Mouse (Mus musculus): ENCODE data around the gene Paqr8. TPM values are rescaled to one million over a fixed set of nuclear protein-coding genes. Genes with fewer than 3 reads are reported as not detected.

Gene Paqr8
- polyA plus RNA-seq, 1 experiment from 2014 or later = 6.7 TPM

- Histone ChIP-seq H3K27me3 (no peaks in the 10 kb centered on the region), H3K27ac (no peak overlapping the region), H3K4me3 (replicated peaks) (no peak overlapping the region), H3K4me2 (no peak overlapping the region), H3K9me3 (no peaks in the 10 kb centered on the region), H3K4me1 (replicated peaks) (no peaks in the 10 kb centered on the region), H3K9ac (replicated peaks) (no peak overlapping the region), H3K36me3 (no peaks in the 10 kb centered on the region)
- no peak for ATAC-seq (ENCODE audit: insufficient number of reproducible peaks, insufficient read depth, low FRiP score, low TSS enrichment, low read depth)
- 65% methylated on average over 9 of the region's 9 CpGs for WGBS
Measured at GRCm38 (mm10) chr1:20974341-20975135, 84.1 kb downstream of the Paqr8 start.

- H3K9ac ChIP-seq (replicated peaks) = no peak overlapping the region
- H3K27ac ChIP-seq = no peak overlapping the region
- no peaks in the 10 kb centered on the region for H3K9me3 ChIP-seq
- no peaks in the 10 kb centered on the region for H3K27me3 ChIP-seq
- no peak overlapping the region for H3K4me2 ChIP-seq
- 75% methylated on average over 1 of the region's 1 CpGs for WGBS
- no peaks in the 10 kb centered on the region for H3K36me3 ChIP-seq
- H3K4me3 ChIP-seq (replicated peaks) = no peak overlapping the region
- no peak for ATAC-seq (ENCODE audit: insufficient number of reproducible peaks, insufficient read depth, low FRiP score, low TSS enrichment, low read depth)
- H3K4me1 ChIP-seq (replicated peaks) = no peaks in the 10 kb centered on the region
Measured at GRCm38 (mm10) chr1:20980553-20980952, 90.1 kb downstream of the Paqr8 start.

- Histone ChIP-seq H3K36me3 (no peaks in the 10 kb centered on the region), H3K27me3 (no peaks in the 10 kb centered on the region), H3K9me3 (no peaks in the 10 kb centered on the region), H3K9ac (replicated peaks) (no peak overlapping the region), H3K4me2 (no peak overlapping the region), H3K4me1 (replicated peaks) (no peaks in the 10 kb centered on the region), H3K4me3 (replicated peaks) (no peak overlapping the region), H3K27ac (no peak overlapping the region)
- ATAC-seq (ENCODE audit: insufficient number of reproducible peaks, insufficient read depth, low FRiP score, low TSS enrichment, low read depth) = no peak
- 91% methylated on average over 6 of the region's 6 CpGs for WGBS
Measured at GRCm38 (mm10) chr1:20981764-20982163, 91.4 kb downstream of the Paqr8 start.

GRCm38 (mm10) chr1:20984103-20984502 lies 93.7 kb downstream of the Paqr8 start:
- Histone ChIP-seq H3K4me3 (replicated peaks) (no peak overlapping the region), H3K27me3 (no peaks in the 10 kb centered on the region), H3K9me3 (no peaks in the 10 kb centered on the region), H3K4me2 (no peak overlapping the region), H3K9ac (replicated peaks) (no peak overlapping the region), H3K36me3 (no peaks in the 10 kb centered on the region), H3K4me1 (replicated peaks) (no peaks in the 10 kb centered on the region), H3K27ac (no peak overlapping the region)
- no peak for ATAC-seq (ENCODE audit: insufficient number of reproducible peaks, insufficient read depth, low FRiP score, low TSS enrichment, low read depth)
- 68% methylated on average over 2 of the region's 2 CpGs for WGBS

GRCm38 (mm10) chr1:20984582-20984981 lies 94.2 kb downstream of the Paqr8 start:
- Histone ChIP-seq H3K9ac (replicated peaks) (no peak overlapping the region), H3K4me3 (replicated peaks) (no peak overlapping the region), H3K36me3 (no peaks in the 10 kb centered on the region), H3K9me3 (no peaks in the 10 kb centered on the region), H3K4me1 (replicated peaks) (no peaks in the 10 kb centered on the region), H3K27me3 (no peaks in the 10 kb centered on the region), H3K27ac (no peak overlapping the region), H3K4me2 (no peak overlapping the region)
- no peak for ATAC-seq (ENCODE audit: insufficient number of reproducible peaks, insufficient read depth, low FRiP score, low TSS enrichment, low read depth)
- WGBS = 67% methylated on average over 4 of the region's 4 CpGs

- ATAC-seq (ENCODE audit: insufficient number of reproducible peaks, insufficient read depth, low FRiP score, low TSS enrichment, low read depth) = no peak
- H3K27me3 ChIP-seq = no peaks in the 10 kb centered on the region
- H3K36me3 ChIP-seq = no peaks in the 10 kb centered on the region
- no peaks in the 10 kb centered on the region for H3K4me1 ChIP-seq (replicated peaks)
- 67% methylated on average over 10 of the region's 10 CpGs for WGBS
- no peak overlapping the region for H3K9ac ChIP-seq (replicated peaks)
- no peaks in the 10 kb centered on the region for H3K9me3 ChIP-seq
- H3K4me2 ChIP-seq = no peak overlapping the region
- H3K4me3 ChIP-seq (replicated peaks) = no peak overlapping the region
- no peak overlapping the region for H3K27ac ChIP-seq
Measured at GRCm38 (mm10) chr1:20986378-20987056, 96.1 kb downstream of the Paqr8 start.

Other genes starting within 250 kb of the Paqr8 start
- gene Il17a, start 159.7 kb upstream of the Paqr8 start, polyA plus RNA-seq (2016; fragmentation: Nextera tagmentation; extraction: Ambion mirVana) = not detected in 2 replicates
- not detected in 2 replicates for gene Il17f, start 100.0 kb upstream of the Paqr8 start, polyA plus RNA-seq (2016; fragmentation: Nextera tagmentation; extraction: Ambion mirVana)
- gene Mcm3, start 70.3 kb upstream of the Paqr8 start, polyA plus RNA-seq (2016; fragmentation: Nextera tagmentation; extraction: Ambion mirVana) = 171 and 195 TPM in 2 replicates
- gene Efhc1, start 61.0 kb downstream of the Paqr8 start, polyA plus RNA-seq (2016; fragmentation: Nextera tagmentation; extraction: Ambion mirVana) = 1.7 and 2.2 TPM in 2 replicates
- 6.5 and 7.3 TPM in 2 replicates for gene Tram2, start 188.6 kb downstream of the Paqr8 start, polyA plus RNA-seq (2016; fragmentation: Nextera tagmentation; extraction: Ambion mirVana)

Data from limb, embryonic 12.5 days (tissue).